Mouse (Mus musculus): ENCODE results near the gene St6galnac3. TPM values are rescaled to one million over a fixed set of nuclear protein-coding genes. Genes with fewer than 3 reads are reported as not detected.

Gene St6galnac3
- polyA plus RNA-seq, 1 experiment from 2014 or later = 8.5 TPM

DNA sequence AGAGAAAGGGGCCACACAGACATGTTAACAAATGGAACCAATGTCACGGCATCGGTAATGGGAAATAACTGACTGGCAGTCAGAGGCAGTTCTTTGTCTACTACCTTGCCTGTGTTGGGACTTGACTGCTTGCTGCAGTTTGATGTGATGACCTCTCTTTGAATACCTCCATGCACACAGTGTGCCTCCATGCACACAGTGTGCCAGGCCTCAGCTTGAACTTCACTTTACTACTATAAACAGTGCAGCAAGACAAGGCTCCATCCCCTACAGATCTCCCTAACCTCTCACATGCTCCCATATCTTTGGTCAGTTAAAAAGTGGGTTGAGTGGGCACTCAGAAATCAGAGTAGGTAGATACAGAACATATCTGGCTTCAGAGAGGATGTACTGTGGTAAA is 341.3 kb downstream of the St6galnac3 start:
- Histone ChIP-seq H3K9me3 (ENCODE audit: control insufficient read depth) (no peaks in the 10 kb centered on the region), H3K4me1 (replicated peaks; ENCODE audit: control insufficient read depth, insufficient read depth, low read length) (no peaks in the 10 kb centered on the region), H3K27ac (ENCODE audit: low read depth, low read length) (no peak overlapping the region), H3K4me2 (replicated peaks; ENCODE audit: low read depth) (no peak overlapping the region), H3K27me3 (replicated peaks; ENCODE audit: control insufficient read depth, insufficient read depth, low read length) (no peaks in the 10 kb centered on the region), H3K9ac (ENCODE audit: low read depth, low read length) (no peak overlapping the region), H3K4me3 (ENCODE audit: low read depth, low read length) (no peak overlapping the region), H3K36me3 (ENCODE audit: control insufficient read depth, insufficient read depth) (no peaks in the 10 kb centered on the region)
- WGBS = 99% methylated on average over 2 of the region's 2 CpGs
- TF ChIP-seq CTCF (IDR thresholded peaks at IDR 0.05; ENCODE audit: low read depth) = no peak
- ATAC-seq = no peak

DNA sequence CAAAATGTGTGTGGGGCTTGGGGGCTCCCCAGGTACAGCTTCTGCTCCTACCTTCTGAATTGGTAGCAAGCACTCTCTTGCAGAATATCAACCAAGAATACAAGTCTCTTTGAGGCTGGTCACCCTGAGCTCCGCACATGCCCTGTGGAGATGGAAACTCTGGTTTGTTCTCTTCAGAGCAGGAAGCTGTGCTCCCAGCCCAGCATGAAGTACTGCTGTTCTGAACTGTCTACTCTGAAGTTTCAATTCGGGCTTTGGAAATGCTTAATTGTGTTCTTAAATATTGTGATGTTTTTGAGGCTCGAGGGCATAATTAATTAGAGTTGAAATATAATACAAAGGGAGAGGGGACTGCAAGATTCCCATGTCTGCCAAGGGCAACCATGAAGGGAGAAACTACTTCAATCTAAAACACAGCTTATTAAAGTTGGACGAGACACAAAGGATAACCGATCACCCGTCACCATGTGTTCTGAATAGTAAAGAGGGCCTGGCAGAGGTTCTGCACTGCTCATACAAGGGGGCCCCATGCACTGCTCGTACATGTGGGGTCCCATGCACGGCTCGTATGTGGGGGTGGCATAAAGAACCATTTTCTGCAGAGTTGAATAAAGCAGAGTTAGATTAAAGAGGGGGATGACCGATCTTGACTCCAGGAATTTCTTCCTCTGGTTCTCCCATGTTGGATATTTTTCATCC is 359.8 kb downstream of the St6galnac3 start:
- ATAC-seq = no peak
- no peak for TF ChIP-seq CTCF (IDR thresholded peaks at IDR 0.05; ENCODE audit: low read depth)
- Histone ChIP-seq H3K36me3 (ENCODE audit: control insufficient read depth, insufficient read depth) (no peaks in the 10 kb centered on the region), H3K4me3 (ENCODE audit: low read depth, low read length) (no peak overlapping the region), H3K27me3 (replicated peaks; ENCODE audit: control insufficient read depth, insufficient read depth, low read length) (no peaks in the 10 kb centered on the region), H3K4me2 (replicated peaks; ENCODE audit: low read depth) (no peak overlapping the region), H3K9ac (ENCODE audit: low read depth, low read length) (no peak overlapping the region), H3K4me1 (replicated peaks; ENCODE audit: control insufficient read depth, insufficient read depth, low read length) (no peaks in the 10 kb centered on the region), H3K27ac (ENCODE audit: low read depth, low read length) (no peak overlapping the region), H3K9me3 (ENCODE audit: control insufficient read depth) (no peaks in the 10 kb centered on the region)
- WGBS = 88% methylated on average over 10 of the region's 10 CpGs

DNA sequence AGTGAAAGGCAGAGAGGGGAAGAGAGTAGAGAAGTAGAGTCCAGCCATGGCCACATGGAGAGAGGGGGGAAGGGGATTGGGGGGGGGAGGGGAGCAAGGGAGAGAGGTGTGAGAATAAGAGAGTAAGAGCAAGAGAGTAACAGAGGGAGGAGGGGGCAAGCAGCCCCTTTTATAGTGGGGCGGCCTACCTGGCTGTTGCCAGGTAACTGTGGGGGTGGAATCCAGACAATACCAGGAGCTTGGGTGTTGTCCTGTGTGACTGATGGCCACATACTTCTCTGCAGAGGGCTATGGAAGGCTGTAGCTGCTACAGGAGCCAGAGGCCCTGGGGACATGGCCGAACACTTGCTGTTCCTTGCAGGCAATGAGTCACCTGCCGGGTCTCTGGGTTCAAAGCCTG is 360.6 kb downstream of the St6galnac3 start:
- TF ChIP-seq CTCF (IDR thresholded peaks at IDR 0.05; ENCODE audit: low read depth) = no peak
- Histone ChIP-seq H3K4me3 (ENCODE audit: low read depth, low read length) (no peak overlapping the region), H3K27ac (ENCODE audit: low read depth, low read length) (no peak overlapping the region), H3K4me2 (replicated peaks; ENCODE audit: low read depth) (no peak overlapping the region), H3K4me1 (replicated peaks; ENCODE audit: control insufficient read depth, insufficient read depth, low read length) (no peaks in the 10 kb centered on the region), H3K9ac (ENCODE audit: low read depth, low read length) (no peak overlapping the region), H3K36me3 (ENCODE audit: control insufficient read depth, insufficient read depth) (no peaks in the 10 kb centered on the region), H3K27me3 (replicated peaks; ENCODE audit: control insufficient read depth, insufficient read depth, low read length) (no peaks in the 10 kb centered on the region), H3K9me3 (ENCODE audit: control insufficient read depth) (no peaks in the 10 kb centered on the region)
- 96% methylated on average over 3 of the region's 3 CpGs for WGBS
- ATAC-seq = no peak

DNA sequence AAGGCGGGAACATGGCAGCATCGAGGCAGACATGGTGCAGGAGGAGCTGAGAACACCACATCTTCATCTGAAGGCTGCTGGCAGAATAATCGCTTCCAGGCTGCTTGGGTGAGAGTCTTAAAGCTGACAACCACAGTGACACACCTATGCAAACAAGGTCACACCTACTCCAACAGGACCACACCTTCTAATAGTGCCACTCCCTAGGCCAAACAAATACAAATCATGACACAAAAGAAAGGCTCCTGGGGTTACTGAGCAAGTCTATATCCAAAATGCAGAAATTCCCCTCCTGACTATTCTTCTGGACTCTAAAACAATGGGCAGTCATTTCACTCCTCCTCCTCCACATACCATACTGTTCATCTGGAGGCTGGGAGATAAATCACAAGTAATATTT is 365.0 kb downstream of the St6galnac3 start:
- Histone ChIP-seq H3K36me3 (ENCODE audit: control insufficient read depth, insufficient read depth) (no peaks in the 10 kb centered on the region), H3K9ac (ENCODE audit: low read depth, low read length) (no peak overlapping the region), H3K9me3 (ENCODE audit: control insufficient read depth) (no peaks in the 10 kb centered on the region), H3K27me3 (replicated peaks; ENCODE audit: control insufficient read depth, insufficient read depth, low read length) (no peaks in the 10 kb centered on the region), H3K4me2 (replicated peaks; ENCODE audit: low read depth) (no peak overlapping the region), H3K27ac (ENCODE audit: low read depth, low read length) (no peak overlapping the region), H3K4me3 (ENCODE audit: low read depth, low read length) (no peak overlapping the region), H3K4me1 (replicated peaks; ENCODE audit: control insufficient read depth, insufficient read depth, low read length) (no peaks in the 10 kb centered on the region)
- no peak for TF ChIP-seq CTCF (IDR thresholded peaks at IDR 0.05; ENCODE audit: low read depth)
- no peak for ATAC-seq
- WGBS = 78% methylated on average over 3 of the region's 3 CpGs

DNA sequence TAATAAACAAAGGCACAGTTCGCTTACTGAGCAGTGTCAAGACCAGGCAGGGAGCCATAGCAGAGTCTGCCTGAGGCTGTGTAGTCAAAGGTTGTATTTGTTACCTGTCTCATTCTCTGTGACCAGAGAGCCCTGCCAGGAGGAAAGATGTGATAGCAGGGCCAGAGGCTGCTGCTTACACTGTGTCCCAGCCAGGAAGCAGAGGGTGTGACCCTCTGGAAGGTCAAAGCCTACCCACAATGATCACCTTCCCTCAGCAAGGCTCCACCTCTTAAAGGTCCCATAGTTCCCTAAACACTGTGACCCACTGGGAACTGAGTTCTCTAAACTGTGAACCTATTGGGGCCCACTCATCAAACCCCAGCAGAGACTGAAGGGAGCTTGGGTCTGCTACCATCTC is 368.9 kb downstream of the St6galnac3 start:
- no peaks in the 10 kb centered on the region for H3K9me3 ChIP-seq (ENCODE audit: control insufficient read depth)
- no peak for ATAC-seq
- no peaks in the 10 kb centered on the region for H3K4me1 ChIP-seq (replicated peaks; ENCODE audit: control insufficient read depth, insufficient read depth, low read length)
- TF ChIP-seq CTCF (IDR thresholded peaks at IDR 0.05; ENCODE audit: low read depth) = no peak
- no peak overlapping the region; the same call in 1 of the 2 replicates for H3K27ac ChIP-seq (ENCODE audit: low read depth, low read length)
- no peaks in the 10 kb centered on the region for H3K36me3 ChIP-seq (ENCODE audit: control insufficient read depth, insufficient read depth)
- no peaks in the 10 kb centered on the region for H3K27me3 ChIP-seq (replicated peaks; ENCODE audit: control insufficient read depth, insufficient read depth, low read length)
- no peak overlapping the region for H3K4me2 ChIP-seq (replicated peaks; ENCODE audit: low read depth)
- 52% methylated on average over 1 of the region's 1 CpGs for WGBS
- no peak overlapping the region for H3K4me3 ChIP-seq (ENCODE audit: low read depth, low read length)
- H3K9ac ChIP-seq (ENCODE audit: low read depth, low read length) = no peak overlapping the region

DNA sequence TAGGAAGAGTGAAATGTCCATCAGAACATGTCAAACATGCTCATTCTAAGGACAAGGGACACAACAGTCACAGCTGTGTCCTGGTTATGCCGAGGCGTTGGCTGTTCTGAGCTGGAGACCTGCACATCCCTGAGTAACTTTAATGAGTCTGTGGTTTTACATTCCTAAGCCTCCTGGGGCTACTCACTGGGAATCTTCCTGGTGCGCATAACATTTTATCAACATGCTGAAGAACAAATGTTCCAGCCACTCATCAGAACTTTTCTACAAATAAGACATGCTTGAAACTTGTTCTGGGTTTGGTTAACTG is 370.0 kb downstream of the St6galnac3 start:
- H3K27me3 ChIP-seq (replicated peaks; ENCODE audit: control insufficient read depth, insufficient read depth, low read length) = no peaks in the 10 kb centered on the region
- H3K4me2 ChIP-seq (replicated peaks; ENCODE audit: low read depth) = no peak overlapping the region
- H3K9me3 ChIP-seq (ENCODE audit: control insufficient read depth) = no peaks in the 10 kb centered on the region
- no peak for ATAC-seq
- no peak overlapping the region for H3K9ac ChIP-seq (ENCODE audit: low read depth, low read length)
- TF ChIP-seq CTCF (IDR thresholded peaks at IDR 0.05; ENCODE audit: low read depth) = no peak
- no peaks in the 10 kb centered on the region for H3K36me3 ChIP-seq (ENCODE audit: control insufficient read depth, insufficient read depth)
- 83% methylated on average over 3 of the region's 3 CpGs for WGBS
- no peaks in the 10 kb centered on the region for H3K4me1 ChIP-seq (replicated peaks; ENCODE audit: control insufficient read depth, insufficient read depth, low read length)
- no peak overlapping the region for H3K27ac ChIP-seq (ENCODE audit: low read depth, low read length)
- H3K4me3 ChIP-seq (ENCODE audit: low read depth, low read length) = no peak overlapping the region

Measured in intestine, postnatal 0 days (tissue).